Mouse (Mus musculus): ENCODE results near the gene Vegfd.
A peak's percentile ranks its signal among the peaks of the same experiment; 100 is the strongest.

Vegfd gene

DNA sequence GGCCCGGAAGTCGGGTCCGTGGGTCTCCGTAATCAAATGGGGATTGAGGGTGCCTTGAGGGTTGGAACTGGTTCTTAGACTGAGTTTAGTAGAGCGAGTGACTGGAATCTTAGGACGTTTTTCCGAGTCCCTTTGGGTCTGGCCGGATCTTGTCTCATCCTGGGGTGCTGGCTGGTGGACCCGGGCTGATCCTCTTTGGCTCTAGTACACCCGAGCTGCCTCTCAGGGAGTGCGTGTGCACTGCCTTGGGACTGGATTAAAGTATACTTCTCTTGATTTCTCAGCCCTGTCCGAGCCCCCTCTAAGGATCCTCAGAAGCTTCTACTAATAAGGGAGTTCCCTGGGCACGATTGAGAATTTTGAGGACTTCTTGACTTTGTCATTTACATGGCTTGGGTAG lies 46.8 kb downstream of the Vegfd start:
- DNase-seq (ENCODE audit: low read depth, low spot score), result no peak

DNA sequence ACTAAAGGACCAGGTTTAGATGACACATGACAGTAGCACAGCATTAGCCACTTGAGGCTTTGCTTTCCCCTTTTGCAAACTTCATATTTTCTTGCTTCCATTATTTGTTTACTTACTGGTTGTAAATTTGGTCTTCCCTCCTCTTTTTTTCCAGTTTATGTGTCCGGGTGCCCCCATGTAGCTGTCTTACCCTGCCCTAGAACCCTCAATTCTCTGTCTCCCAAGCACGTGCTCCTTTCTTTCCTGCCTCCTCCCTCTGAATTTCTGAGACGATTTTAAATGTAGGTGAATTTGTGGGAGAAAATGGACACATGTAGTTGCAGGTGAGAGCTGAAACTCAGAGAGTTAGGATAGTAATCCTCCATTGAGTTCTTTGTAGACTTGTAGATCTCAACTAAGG lies 47.3 kb downstream of the Vegfd start:
- DNase-seq (ENCODE audit: low read depth, low spot score), result no peak

DNA sequence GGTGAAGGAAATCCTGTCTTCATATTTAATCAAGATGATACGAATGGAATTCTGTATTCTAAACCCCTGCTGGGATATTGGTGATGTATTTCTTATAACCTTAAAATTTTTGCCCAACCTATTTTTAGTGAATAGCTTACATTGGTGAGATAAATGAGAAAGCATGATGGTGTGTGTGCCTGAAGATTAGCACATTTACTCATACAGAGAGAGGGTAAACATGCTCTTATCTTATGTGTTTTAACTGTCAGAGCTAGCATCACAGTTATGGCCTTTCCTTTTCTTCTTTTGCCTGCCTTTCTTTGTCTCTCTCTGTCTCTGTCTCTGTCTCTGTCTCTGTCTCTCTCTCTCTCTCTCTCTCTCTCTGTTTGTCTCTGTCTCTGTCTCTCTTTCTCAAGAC lies 51.6 kb downstream of the Vegfd start:
- no peak for DNase-seq (ENCODE audit: low read depth, low spot score)

- no peak for DNase-seq (ENCODE audit: low read depth, low spot score)
Observed at GRCm38 (mm10) chrX:164427295-164427694, 54.1 kb downstream of the Vegfd start.

- no peak for DNase-seq (ENCODE audit: low read depth, low spot score)
Observed at GRCm38 (mm10) chrX:164428224-164428623, 55.0 kb downstream of the Vegfd start.

GRCm38 (mm10) chrX:164430621-164431020 lies 57.4 kb downstream of the Vegfd start:
- DNase-seq (ENCODE audit: low read depth, low spot score), result no peak

- DNase-seq (ENCODE audit: low read depth, low spot score), result no peak
Observed at GRCm38 (mm10) chrX:164431133-164431532, 58.0 kb downstream of the Vegfd start.

GRCm38 (mm10) chrX:164431541-164431940 lies 58.4 kb downstream of the Vegfd start:
- no peak for DNase-seq (ENCODE audit: low read depth, low spot score)

DNA sequence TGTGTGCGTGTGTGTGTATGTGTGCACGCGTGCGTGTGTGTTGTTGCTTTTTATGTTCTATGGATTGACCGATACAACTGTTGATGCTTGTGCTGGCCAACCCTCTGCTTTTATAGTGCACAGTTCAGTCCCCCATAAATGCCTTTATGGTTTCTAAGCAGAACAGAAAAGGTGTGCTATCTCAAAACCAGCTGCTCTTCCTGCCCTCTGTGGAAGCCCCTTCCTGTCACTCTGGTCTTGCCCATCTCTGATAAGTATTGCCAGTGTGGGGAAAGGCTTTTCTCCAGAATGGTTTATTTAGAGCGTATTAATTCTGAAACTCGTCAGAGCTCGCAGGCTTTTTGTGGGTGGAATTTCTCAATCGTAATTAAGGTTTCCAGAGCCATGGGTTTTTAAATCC lies 59.5 kb downstream of the Vegfd start:
- no peak for DNase-seq (ENCODE audit: low read depth, low spot score)

DNA sequence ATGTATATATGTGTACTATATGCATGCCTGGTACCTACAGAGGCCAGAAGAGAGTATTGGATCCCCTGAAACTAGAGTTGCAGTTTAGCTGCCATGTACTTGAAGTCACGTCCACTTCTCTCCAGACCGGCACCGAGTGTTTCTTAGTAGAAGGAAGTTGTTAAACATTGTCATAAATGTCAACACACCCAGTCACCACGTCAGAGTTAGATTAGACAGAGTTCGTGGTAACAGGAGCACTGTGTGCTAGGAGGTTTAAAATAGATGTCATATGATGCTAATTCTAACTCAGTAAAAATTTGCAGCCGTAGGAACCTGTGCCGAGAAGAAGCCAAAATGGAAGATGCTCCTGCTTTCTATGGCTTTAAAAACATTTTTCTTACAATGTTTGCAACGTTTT lies 63.5 kb downstream of the Vegfd start, which contains the start of gene Asb11:
Asb11 (plus strand) TSS at position 286 of the 400 bp plus-strand sequence.
- DNase-seq (ENCODE audit: low read depth, low spot score), result no peak

- no peak for DNase-seq (ENCODE audit: low read depth, low spot score)
Observed at GRCm38 (mm10) chrX:164439462-164439861, 66.3 kb downstream of the Vegfd start.

DNA sequence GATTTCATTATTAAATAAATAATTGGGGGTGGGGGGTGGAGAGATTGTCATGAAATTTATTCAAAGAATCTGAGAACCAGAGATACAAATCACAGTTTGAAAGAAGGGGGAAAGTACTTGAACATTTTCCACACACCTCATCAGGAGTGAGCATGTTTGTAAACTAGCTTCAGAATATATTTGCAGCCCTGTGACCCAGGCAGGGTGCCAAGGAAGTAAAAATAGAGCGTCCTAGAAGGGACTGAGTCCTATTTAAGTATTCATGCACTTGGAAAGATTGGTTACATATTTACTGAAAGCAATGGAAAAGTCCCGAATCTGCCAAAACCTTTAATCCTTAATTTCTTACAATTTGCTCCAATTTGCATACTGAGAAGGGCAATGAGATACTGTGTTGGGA lies 67.0 kb downstream of the Vegfd start:
- no peak for DNase-seq (ENCODE audit: low read depth, low spot score)

GRCm38 (mm10) chrX:164440703-164441102 lies 67.5 kb downstream of the Vegfd start:
- no peak for DNase-seq (ENCODE audit: low read depth, low spot score)

DNA sequence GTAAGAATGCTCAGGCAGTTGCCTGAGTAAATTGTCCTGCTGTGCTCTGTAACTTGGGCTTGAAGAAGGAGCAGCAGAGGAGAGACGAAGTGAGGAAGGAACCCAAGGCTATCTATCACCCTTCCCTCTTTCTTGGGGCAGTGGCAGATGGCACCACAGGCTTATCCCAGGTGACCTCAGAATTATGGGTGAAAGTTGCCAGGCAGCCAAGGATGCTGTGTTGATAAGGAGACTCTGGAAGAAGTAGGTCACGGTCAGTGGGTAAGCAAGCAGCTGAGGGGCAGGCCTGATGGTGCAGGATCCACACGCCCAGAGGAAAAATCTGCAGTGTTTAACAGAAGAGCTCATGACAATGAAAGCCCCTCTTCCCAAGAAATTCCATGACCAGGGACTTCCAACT lies 68.1 kb downstream of the Vegfd start:
- DNase-seq (ENCODE audit: low read depth, low spot score), result no peak

- DNase-seq (ENCODE audit: low read depth, low spot score), result no peak
Observed at GRCm38 (mm10) chrX:164445601-164446000, 72.4 kb downstream of the Vegfd start.

GRCm38 (mm10) chrX:164446106-164446551 lies 73.0 kb downstream of the Vegfd start:
- no peak for DNase-seq (ENCODE audit: low read depth, low spot score)

DNA sequence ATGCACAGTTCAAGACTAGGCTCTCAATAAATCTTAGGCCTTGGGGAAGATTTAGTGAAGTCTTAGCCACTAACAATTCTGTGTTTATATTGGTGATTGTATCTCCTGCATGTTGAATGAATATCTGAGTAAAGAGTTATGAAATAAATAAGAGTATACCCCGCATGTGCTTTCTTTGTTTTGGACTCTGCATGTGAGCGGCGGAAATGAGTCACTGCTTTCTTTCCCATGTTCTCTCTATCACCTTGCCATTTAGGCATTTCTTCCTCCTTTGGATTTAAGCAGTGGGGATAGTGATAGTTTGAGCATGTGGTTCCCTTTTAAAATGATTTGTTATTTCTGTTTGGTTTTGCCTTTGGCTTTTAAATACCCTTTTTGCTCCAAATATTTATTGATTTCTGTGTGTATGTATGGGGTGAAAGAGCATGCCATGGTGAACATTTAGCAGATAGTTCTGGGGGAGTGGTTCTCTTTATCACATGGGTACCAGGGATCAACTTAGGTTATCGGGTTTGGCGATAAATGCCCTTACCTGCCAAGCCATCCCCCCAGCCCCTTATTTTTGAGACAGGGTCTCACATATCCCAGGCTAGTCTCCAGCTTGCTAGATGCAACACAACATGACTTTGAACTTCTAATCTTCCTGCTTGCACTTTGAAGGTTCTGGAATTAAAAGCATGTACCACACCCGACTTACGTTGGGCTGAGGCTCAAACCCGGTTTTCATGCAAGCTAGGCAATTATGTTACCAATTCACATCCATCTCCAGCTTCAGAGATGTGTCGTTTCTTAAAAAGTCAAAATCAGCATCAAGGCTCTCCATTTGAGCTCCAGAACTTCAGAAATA lies 73.9 kb downstream of the Vegfd start:
- DNase-seq (ENCODE audit: low read depth, low spot score), result no peak

- DNase-seq (ENCODE audit: low read depth, low spot score), result no peak
Observed at GRCm38 (mm10) chrX:164447682-164448071, 74.5 kb downstream of the Vegfd start.

DNA sequence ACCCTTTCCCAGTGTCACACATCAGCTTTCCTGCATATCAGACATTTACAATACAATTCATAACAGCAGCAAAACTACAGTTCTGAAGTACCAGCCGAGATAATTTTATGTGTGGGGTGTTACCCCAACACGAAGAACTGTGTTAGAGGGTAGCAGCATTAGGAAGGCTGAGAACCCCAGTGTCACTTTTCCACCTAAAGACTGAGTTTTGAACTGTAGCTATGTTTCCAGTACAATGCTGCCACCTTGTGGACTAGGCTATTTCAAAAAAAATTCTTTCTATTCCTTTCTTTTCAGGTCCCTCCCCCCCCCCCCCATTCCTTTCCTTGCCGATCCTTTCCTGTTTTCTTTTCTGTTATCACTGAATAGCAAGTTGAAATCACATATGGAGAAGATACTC lies 76.0 kb downstream of the Vegfd start:
- peak; percentile 23 for DNase-seq (ENCODE audit: low read depth, low spot score)

Measured in embryo, embryonic 11.5 days (tissue).